Mouse (Mus musculus): ENCODE measurements around the gene Rbm20. TPM values are rescaled to one million over a fixed set of nuclear protein-coding genes. Genes with fewer than 3 reads are reported as not detected.

The Rbm20 gene
- polyA plus RNA-seq, 2 experiments = 0.04 to 0.18 TPM

DNA sequence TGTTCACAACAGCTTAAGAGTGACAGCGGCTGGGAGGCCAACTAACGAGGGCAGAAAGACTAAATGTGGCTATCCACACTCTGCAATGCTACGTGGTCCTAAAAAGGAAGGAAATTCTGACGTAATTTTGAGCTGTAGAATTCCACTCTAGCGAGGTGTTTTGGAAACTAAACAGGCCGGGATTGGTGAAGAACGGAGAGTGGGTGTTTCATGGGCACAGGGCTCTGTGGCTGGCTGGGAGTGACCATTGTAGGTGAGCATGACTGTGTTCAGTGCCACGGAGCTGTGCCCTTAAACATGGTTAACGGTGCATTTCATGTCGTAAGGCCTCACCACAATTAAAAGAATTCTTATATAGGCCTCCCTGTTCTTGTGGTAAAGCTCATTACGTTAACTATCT, 139.1 kb downstream of the Rbm20 start:
- H3K27me3 ChIP-seq (ENCODE audit: control insufficient read depth, insufficient read depth, low read length) = no peaks in the 10 kb centered on the region
- 75% methylated on average over 11 of the region's 11 CpGs for WGBS (ENCODE audit: insufficient replicate concordance)
- DNase-seq (ENCODE audit: low read depth in 3 of 3, low spot score in 3 of 3) (no peak), ATAC-seq (ENCODE audit: insufficient read depth) (no peak)
- H3K9ac ChIP-seq (replicated peaks) = no peak overlapping the region
- no peak for TF ChIP-seq EP300 (IDR thresholded peaks at IDR 0.05; ENCODE audit: low read depth)
- TF ChIP-seq CTCF (IDR thresholded peaks at IDR 0.05; ENCODE audit: low read depth) = no peak
- peaks cover 24 to 39% of the 10 kb centered on the region in 2 experiments for H3K4me1 ChIP-seq (replicated peaks; ENCODE audit: control insufficient read depth in 2 of 2, insufficient read depth in 2 of 2, low read length in 1 of 2)
- H3K4me2 ChIP-seq (ENCODE audit: low read depth) = no peak overlapping the region
- no peak overlapping the region for H3K27ac ChIP-seq
- H3K9me3 ChIP-seq (ENCODE audit: control insufficient read depth, low read length) = no peaks in the 10 kb centered on the region
- H3K36me3 ChIP-seq (replicated peaks; ENCODE audit: control insufficient read depth, insufficient read depth, low read depth) = no peaks in the 10 kb centered on the region
- H3K4me3 ChIP-seq (ENCODE audit: insufficient read depth in 1 of 2, low read depth in 2 of 2, low read length in 2 of 2) = no peak overlapping the region

DNA sequence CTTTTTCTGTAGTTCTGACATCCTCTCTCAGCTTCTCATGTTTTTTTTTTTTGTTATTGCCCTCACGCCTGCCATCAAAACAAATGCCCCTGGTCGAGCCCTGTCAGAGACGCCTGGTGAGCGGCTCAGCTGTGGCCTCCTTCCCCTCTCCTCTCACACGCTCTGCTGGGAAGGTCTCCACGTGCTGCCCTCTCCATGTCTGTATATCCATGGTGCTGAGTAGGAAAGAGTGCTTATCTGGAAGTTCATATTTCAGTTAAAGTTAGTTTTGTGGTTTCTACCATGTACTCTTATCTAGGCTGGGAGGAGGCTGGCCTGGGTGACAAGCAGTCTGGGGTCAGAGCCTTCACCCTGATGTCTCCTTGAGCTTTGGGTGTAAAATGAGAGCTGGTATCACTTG, 142.2 kb downstream of the Rbm20 start:
- peak in 2 of 3 experiments; percentile 58 to 59 for DNase-seq (ENCODE audit: low read depth in 3 of 3, low spot score in 3 of 3)
- ATAC-seq (ENCODE audit: insufficient read depth) = peak; percentile 92
- H3K36me3 ChIP-seq (replicated peaks; ENCODE audit: control insufficient read depth, insufficient read depth, low read depth) = no peaks in the 10 kb centered on the region
- no peaks in the 10 kb centered on the region for H3K9me3 ChIP-seq (ENCODE audit: control insufficient read depth, low read length)
- no peak overlapping the region for H3K4me3 ChIP-seq (ENCODE audit: insufficient read depth in 1 of 2, low read depth in 2 of 2, low read length in 2 of 2)
- 4% methylated on average over 6 of the region's 6 CpGs for WGBS (ENCODE audit: insufficient replicate concordance)
- TF ChIP-seq CTCF (IDR thresholded peaks at IDR 0.05; ENCODE audit: low read depth) (no peak), EP300 (IDR thresholded peaks at IDR 0.05; ENCODE audit: low read depth) (peak; percentile 92)
- peak overlapping the region; percentile 40 for H3K4me2 ChIP-seq (ENCODE audit: low read depth)
- H3K27ac ChIP-seq = peak overlapping the region; percentile 51
- H3K27me3 ChIP-seq (ENCODE audit: control insufficient read depth, insufficient read depth, low read length) = no peaks in the 10 kb centered on the region
- peak overlapping the region; percentile 23 for H3K9ac ChIP-seq (replicated peaks)
- peaks cover 31 to 49% of the 10 kb centered on the region in 2 experiments for H3K4me1 ChIP-seq (replicated peaks; ENCODE audit: control insufficient read depth in 2 of 2, insufficient read depth in 2 of 2, low read length in 1 of 2)

DNA sequence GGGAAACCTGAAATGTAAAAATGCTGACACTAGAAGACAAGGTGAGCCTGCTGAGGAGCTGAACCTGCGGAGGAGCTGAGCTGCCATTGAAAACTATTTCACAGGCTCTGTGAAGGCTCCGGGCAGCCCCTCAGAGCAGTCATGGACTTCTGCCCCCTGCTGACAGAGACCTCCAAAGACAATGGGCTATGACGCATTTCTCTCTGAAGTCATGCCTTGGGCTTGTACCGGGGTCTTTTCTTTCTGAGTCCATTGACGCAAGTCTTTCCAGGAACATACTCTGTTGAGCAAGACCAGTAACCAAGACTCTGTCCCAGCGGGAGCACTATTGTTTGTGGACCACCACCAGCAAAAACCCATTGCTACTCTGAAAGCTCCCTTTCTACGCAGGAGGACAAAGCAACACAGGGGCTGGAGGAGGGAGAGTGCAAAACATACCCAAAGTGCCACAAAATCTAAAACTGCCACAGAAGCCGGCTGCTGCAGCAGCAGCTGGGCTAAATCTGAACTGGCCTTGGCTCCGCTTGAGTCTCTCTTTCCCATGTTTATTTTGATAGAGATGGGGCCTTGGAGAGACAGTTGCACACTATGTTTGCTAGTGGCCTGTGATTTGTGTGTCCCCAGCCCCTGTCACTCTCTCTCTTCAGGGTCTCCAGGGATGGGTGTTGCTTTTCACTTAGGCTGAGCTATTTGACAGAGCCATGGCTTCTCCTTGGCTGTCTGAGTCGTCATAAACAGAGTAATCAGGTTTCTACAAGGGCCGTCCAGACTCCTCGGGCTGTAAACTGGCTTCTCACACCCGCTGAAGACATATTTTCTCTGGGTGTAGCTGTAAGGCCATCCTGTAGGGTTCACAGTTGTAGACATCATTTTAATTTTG, 144.4 kb downstream of the Rbm20 start:
- Histone ChIP-seq H3K4me3 (ENCODE audit: insufficient read depth in 1 of 2, low read depth in 2 of 2, low read length in 2 of 2) (no peak overlapping the region), H3K27me3 (ENCODE audit: control insufficient read depth, insufficient read depth, low read length) (no peaks in the 10 kb centered on the region), H3K9me3 (ENCODE audit: control insufficient read depth, low read length) (no peaks in the 10 kb centered on the region), H3K4me2 (ENCODE audit: low read depth) (0 out of 2 replicates have a peak overlapping the region, but pooled peaks have one; percentile 13), H3K9ac (replicated peaks) (no peak overlapping the region), H3K27ac (peak overlapping the region; percentile 46), H3K4me1 (replicated peaks; ENCODE audit: control insufficient read depth in 2 of 2, insufficient read depth in 2 of 2, low read length in 1 of 2) (peaks cover 31 to 45% of the 10 kb centered on the region in 2 experiments), H3K36me3 (replicated peaks; ENCODE audit: control insufficient read depth, insufficient read depth, low read depth) (no peaks in the 10 kb centered on the region)
- DNase-seq (ENCODE audit: low read depth in 3 of 3, low spot score in 3 of 3) (no peak), ATAC-seq (ENCODE audit: insufficient read depth) (no peak)
- 55% methylated on average over 13 of the region's 13 CpGs for WGBS (ENCODE audit: insufficient replicate concordance)
- peak; percentile 57 for TF ChIP-seq CTCF (IDR thresholded peaks at IDR 0.05; ENCODE audit: low read depth)
- no peak for TF ChIP-seq EP300 (IDR thresholded peaks at IDR 0.05; ENCODE audit: low read depth)

DNA sequence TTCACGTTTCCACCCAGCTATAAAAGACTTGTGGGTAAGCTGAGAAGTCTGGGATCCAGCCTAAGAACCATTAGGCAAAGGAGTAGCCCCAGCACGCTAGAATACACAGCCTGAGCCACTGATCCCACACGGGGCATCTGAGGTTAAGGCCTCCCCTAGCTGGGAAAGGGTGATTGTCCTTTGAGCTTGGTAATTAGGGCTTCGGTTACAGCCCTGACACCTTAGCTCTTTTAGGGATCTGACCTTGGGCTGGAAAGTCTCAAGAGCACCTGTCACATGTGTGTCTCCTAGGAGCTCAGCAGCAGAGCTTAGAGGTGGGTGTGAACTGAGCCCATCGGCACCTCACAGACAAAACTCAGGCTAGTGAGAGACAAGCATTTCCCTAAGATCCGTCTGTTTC, 146.7 kb downstream of the Rbm20 start:
- H3K4me1 ChIP-seq (replicated peaks; ENCODE audit: control insufficient read depth in 2 of 2, insufficient read depth in 2 of 2, low read length in 1 of 2) = peaks cover 24 to 34% of the 10 kb centered on the region in 2 experiments
- H3K9ac ChIP-seq (replicated peaks) = no peak overlapping the region
- H3K4me2 ChIP-seq (ENCODE audit: low read depth) = peak overlapping the region; percentile 53
- peak overlapping the region; percentile 41 to 58; a peak in 3 of 4 replicates for H3K4me3 ChIP-seq (ENCODE audit: insufficient read depth in 1 of 2, low read depth in 2 of 2, low read length in 2 of 2)
- peak overlapping the region; percentile 21; the same call in 1 of the 2 replicates for H3K27ac ChIP-seq
- H3K36me3 ChIP-seq (replicated peaks; ENCODE audit: control insufficient read depth, insufficient read depth, low read depth) = no peaks in the 10 kb centered on the region
- no peak for DNase-seq (ENCODE audit: low read depth in 3 of 3, low spot score in 3 of 3)
- no peaks in the 10 kb centered on the region for H3K27me3 ChIP-seq (ENCODE audit: control insufficient read depth, insufficient read depth, low read length)
- TF ChIP-seq EP300 (IDR thresholded peaks at IDR 0.05; ENCODE audit: low read depth) (no peak), CTCF (IDR thresholded peaks at IDR 0.05; ENCODE audit: low read depth) (no peak)
- no peak for ATAC-seq (ENCODE audit: insufficient read depth)
- no peaks in the 10 kb centered on the region for H3K9me3 ChIP-seq (ENCODE audit: control insufficient read depth, low read length)
- 56% methylated on average over 6 of the region's 6 CpGs for WGBS (ENCODE audit: insufficient replicate concordance)
